Mouse (Mus musculus) ES-Bruce4 (cell line): ENCODE results near the gene Rab11fip5.

Experiments
- CTCF ChIP-seq: IDR thresholded peaks from one replicate; pipeline ENCODE4 v1.8.1; 2011; ENCODE audit warnings: low read depth, low read length
- EP300 ChIP-seq: IDR thresholded peaks from 2 replicates; pipeline ENCODE4 v1.6.1; 2011; ENCODE audit warnings: low read depth, low read length; ENCODE audit not compliant: insufficient read depth
- POLR2A ChIP-seq: IDR thresholded peaks from one replicate; pipeline ENCODE4 v1.8.1; 2011; ENCODE audit warnings: low read length; ENCODE audit not compliant: insufficient read depth

GRCm38 (mm10) chr6:85348133-85348532, 26.3 kb downstream of the Rab11fip5 start:
- TF ChIP-seq EP300 (no peak), POLR2A (no peak), CTCF (no peak)
